Mouse (Mus musculus): ENCODE measurements around the gene Ccdc6. TPM values are rescaled to one million over a fixed set of nuclear protein-coding genes. Genes with fewer than 3 reads are reported as not detected.

Ccdc6 gene
- total RNA-seq, 2 experiments from 2014 or later, result 77.2 to 80.5 TPM

DNA sequence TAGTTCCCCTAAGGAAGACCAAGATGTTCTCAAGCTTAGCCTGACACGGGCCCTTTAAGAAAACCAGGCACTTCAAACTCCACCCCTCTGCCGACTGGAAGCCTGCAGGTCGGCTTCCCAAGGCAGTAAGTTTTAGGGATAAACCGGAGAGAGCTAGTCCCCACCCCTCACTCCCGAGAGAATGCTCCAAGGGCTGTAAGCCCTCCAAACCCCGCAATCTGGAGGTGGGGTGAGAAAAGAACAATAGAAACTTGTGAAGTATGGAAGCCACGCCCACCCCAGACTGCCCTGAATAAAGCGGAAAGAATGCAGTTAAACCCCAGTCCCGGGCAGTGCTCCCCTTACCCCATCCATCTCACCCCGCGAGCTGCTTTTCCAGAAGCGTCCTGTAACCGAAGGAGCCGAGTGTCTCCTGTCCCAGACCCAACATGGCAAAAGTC is 1.9 kb upstream of the Ccdc6 start:
- DNase-seq, result peak; percentile 53

DNA sequence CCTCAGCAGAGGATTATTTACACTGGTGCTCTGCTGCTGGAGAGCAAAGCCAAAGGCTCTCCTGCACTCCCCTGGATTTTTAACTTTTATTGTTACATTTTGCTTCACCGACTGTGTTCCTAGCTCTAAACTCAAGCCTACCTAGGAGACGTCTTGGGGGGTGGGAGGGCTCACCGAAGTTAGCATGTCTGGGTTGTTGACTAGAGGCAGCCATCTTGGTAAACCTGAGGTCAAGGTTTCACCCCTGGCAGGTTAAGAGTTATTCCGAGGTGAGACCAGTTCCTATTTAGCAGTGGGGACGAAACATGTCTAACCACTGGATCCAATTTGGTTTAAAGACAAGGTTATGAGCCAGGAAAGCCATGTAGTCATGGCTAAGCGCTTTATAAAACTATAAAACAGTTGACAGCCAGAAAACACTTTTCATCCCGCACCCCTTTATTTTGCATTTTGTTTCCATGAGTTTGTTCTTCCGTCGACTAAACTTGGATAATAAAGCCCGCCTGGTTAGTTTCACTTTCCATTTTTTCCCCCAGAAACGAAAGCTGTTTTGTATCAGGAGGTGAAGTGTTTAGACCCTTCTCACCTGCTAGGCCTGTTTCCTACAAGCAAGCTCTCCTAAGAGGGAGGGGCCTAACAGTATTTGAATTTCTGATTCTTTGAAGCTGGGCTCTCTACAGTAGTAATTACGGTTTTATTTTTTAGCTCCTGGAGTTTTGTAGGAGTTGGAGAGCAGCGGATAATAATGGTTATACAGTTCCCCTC is 1.2 kb upstream of the Ccdc6 start:
- DNase-seq, result no peak

DNA sequence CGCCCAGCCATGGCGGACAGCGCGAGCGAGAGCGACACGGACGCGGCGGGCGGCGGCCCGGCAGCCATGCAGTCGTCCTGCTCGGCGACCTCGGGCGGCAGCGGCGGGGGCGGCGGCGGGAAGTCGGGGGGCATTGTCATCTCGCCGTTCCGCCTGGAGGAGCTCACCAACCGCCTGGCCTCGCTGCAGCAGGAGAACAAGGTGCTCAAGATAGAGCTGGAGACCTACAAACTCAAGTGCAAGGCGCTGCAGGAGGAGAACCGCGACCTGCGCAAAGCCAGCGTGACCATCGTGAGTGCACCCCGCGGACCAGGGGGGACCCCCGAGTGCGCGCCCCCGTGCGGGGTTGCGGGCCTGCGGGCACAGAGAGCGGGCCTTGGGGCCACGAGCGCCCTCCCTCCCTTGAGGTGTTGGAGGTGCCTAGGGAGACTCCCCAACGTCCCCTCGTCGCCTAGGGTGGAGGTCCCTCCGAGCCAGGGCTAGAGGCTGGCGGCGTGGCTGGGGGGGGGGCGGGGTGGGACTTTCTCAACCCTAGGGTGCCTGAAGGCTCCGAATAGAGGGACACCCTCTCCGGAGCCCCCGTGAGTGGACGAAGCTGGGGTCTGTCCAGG is 475 bp downstream of the Ccdc6 start:
- peak; percentile 59 for DNase-seq

DNA sequence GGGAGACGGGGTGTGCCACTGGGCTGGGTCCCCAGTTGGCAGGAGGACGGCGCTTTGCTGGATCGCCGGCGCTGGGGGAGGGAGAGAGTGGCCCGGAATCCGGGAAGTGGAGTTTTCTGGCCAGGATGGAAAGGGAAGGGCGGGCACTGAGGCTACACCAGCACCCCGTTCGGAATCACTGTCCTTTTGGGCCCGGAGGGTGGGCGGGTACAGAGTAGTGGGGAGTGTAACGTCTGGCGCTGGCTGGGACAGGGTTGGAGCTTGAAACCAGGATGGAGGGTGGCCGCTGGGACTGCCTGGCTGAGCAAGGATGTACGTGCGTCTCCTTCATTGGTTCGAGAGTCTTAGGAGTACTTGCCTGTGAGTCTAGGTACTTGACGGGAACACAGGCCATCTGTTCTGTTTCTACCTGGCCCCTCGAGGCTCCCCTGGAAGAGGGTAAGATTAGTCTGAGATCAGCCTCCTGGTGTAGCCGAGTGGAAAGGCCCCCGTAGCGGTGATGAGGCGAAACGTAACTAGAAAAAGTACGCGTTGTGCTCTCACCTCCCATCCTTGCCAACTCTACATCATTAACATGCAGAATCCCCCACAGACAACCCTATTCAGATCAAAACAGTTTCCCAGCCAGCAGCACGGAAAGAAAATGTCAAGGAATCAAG is 1.1 kb downstream of the Ccdc6 start:
- DNase-seq, result peak; percentile 69

DNA sequence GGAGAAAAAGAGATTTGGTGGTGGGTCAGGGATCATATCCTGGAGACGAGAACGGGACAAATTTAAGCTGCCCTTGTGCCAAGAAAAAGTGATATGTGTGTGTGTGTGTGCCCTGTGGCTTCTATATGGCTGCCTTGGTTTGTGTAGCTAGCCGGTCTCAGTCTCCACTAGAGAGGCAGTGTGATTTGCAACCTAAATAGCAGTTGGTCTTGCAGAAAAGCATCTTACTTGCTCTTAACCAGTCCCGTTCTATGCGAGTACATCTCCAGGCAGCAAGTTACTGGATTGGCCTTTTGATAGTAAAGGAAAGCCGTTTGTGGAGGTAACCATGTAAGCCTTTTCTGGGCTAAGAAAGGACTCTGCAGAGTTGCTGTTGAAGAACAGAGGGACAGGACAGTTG is 1.7 kb downstream of the Ccdc6 start:
- no peak for DNase-seq

DNA sequence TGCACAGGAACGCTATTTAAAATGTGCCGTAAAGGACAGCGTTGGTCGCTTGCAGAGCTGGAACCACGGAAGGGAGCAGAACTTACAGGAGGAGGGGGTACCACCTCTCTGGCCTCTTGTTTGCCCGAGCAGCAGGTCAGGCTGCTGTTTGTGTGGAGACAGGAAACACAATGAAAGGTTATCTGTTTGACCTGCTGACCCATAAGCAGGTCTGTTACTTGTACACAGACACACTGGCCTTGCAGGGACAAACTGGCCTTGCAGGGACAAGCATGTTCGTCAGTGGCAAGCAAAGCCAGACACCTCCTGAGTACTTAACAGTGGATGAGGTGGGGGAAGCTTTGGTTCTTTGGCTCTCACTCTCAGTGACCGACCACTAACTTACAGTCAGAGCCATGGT is 2.1 kb downstream of the Ccdc6 start:
- DNase-seq, result no peak

DNA sequence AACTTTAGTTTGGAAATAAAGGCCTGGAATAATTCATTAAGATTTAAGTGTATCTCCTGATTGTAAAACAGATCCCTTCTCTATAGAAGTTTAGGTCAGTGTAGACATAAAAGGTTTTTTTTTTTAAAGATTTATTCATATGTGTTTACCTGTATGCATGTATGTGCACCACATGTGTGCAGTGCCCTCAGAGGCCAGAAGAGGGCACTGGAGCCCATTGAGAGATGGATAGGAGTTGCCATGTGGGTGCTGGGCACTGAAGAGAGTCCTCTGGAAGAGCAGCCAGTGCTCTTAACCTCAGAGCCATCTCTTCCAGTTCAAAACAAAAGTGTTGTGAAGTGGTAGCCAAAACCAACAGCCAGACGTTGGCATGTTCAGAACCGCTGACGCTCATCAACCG is 5.2 kb downstream of the Ccdc6 start:
- DNase-seq, result no peak

DNA sequence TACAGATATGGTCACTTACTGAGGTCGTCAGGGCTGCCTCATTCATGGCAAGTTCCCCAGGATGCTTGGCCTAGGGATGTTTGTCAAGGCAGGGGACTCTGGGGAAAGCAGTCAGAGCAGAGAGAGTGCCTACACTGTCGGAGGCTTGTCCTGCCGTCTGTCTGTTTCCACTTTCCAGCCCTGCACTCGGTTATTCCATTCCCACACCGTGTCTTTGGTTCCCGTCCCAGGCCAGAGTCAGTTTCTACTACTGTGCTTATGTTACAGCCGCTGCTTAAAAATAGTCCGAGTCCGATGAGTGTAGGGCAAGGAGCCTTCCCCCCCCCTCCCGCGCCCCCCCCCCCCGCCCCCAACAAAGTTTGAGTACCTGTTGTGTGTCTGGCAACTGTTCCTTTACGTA is 11.1 kb downstream of the Ccdc6 start:
- no peak for DNase-seq

DNA sequence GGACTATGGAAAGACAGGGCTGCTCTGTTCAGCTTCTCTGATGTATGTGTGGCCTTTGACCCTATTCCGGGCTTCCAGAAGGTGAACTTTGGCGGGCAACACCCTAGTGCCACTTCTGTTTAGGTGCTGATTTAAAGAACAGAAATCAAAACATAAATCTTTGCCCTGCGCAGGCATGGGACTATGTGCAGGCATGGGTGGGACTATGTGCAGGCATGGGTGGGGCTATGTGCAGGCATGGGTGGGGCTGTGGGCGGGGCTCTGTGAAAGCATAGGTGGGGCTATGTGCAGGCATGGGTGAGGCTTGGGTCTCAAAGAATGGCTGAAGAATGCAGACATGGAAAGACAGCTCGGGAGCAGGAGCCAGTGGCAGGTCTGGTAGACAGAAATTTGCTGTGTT is 13.1 kb downstream of the Ccdc6 start:
- DNase-seq, result no peak

DNA sequence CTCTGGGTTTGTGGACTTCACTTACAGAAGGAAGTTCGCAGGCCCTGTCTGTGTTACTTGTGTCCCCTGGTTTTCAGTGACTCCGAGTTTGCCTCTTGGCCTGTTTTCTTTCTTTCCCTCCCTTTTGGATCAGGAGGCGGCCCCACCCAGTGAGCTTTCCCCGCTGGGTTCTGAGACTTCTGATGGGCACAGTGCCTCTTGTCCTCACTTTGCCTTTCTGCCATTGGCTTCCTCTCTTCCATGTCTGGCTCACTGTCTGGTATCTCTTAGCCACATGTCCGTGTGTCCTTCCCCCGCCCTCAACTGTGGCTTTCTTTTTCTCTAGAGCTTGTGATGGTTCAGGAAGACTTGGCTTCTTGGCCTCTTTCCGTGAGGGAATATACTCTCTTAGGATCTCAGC is 13.9 kb downstream of the Ccdc6 start:
- peak; percentile 51 for DNase-seq

DNA sequence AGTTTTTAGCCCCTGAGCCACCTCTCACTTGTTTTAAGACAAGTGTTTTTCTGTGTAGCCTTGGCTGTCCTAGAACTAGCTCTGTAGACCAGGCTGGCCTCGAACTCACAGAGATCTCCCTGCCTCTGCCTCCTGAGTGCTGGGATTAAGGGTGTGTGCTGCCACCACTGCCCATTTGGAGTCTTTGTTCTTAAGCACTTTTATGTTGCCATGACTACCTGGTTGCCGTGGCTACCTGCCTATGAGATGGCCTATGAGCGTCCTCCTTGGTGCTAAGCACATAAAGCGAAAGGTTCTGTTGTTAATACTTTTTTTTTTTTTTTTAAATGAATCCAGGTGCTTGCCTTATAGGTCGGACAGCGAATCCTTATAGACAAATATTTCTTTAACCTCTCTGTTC is 14.7 kb downstream of the Ccdc6 start:
- DNase-seq, result peak; percentile 0

DNA sequence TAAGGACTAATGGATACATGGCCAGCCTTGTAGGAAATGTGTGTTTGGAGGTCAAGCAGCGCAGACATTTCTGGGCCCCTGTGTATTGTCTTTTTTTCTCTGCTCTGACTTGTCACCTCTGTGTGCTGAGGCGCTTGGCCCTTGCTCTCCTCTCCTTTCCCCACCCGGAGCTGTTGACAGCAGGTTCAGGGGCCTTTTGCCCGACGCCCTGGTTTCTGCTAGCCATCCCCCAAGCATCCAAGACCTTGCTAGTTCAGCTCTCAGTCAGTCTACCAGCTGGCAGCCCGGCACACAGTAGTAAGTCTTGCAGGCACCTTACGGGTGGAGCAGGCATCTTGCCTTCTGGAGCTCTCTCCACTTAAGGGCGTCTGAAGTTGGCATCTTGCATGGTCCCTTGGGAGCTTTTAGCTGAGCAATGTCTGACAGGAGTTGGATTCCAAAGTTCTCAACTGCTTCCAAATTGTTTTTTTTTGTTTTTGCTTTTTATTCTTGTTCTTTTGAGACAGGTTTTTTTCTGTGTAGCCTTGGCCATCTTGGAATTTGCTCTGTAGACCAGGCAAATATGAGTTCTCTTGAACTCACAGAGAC is 17.2 kb downstream of the Ccdc6 start:
- DNase-seq, result no peak

DNA sequence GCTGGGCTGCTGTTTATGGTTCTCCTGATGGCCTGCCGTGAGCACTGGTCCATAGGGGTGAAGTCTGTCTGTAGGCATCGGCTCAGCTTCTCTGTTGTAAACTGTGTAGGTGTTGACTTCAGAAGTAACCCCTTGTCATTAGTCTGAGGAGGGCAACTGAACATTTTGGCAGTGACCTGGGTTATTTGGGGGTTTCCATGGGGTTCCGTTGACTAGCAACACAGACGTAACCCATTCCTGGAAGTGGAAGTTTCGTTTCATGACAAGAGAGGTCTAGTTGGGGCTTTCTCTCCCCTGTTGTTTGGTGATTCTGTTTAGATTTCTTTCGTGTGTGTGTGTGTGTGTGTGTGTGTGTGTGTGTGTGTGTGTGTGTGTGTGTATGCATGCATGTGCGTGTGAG is 19.5 kb downstream of the Ccdc6 start:
- no peak for DNase-seq

DNA sequence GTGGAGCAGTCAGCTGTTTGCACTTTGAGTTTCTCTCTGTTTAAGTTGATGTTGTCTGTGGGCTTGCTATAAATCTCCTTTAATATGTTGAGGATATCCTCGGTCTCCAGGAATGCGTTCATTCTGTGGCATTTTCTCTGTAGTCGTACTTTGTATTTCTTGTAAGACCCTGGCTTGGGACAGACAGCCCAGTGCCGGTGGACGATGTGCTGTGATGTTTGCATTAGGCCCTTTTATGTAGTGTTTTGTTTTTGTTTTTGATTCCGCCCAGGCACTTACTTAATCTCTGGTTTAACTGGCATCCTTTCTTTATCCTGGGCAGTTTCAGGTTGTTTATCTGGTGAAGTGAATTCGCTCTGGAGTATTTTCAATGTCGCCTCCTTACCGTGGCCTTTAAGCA is 22.5 kb downstream of the Ccdc6 start:
- DNase-seq, result no peak

DNA sequence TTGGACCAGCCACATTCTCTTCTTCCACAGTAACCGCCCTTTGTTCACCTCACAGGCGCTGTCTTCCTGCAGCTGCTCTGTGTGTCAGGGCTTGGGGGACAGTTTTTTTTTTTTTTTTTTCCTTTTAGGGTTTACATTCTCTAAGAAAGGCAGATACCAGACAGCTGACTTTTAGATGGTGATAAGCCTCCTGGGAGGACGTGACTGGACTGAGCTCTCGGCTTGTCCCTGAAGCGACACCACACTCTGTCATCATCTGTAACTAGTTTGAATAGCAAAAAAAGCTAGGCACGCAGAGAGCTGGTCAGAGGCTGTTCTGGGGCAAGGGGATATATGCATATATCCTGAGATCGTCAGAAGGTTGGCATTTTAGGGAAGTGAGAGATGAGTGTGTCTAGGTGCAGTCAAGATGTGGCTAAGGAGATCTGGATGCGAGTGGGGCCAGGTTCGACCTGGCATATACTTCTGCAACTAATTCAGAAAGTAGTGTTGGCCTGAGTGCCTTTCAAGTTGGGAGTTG is 23.0 kb downstream of the Ccdc6 start:
- DNase-seq, result no peak

DNA sequence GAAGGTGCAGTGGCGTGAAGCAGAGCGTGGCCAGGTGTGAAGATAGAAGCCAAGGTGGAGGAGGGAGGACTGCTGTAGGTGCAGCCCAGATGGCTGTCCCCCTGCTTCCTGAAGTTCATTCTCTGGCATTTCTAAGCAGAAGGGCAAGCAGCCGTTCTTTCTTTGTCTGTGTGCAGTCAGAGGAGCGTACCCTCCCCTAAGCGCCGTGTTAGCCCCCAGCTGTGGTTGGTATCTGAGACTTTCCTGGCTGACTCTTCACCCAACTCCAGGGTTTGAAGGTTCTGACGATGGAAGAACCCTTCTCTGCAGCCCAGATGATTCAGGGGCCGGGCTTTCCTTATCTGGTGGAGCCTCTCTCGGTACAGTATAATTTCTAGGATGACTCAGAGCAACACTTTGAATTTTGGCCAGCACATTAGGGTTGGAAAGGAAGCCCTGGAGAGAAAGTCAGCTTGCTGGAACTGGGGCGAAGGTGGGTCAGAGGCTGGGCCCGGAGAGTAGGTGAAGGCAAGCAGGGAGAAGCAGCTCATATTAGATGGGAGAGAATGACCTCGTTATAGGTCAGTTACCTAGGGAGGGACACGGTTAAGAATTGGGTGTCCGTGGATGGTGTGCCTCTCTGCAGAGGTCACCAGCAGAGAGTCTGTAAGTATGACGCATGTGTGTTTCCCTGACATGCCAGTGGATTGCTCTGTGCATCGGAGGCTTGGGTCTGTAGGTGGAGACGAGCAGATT is 23.9 kb downstream of the Ccdc6 start:
- DNase-seq, result no peak

DNA sequence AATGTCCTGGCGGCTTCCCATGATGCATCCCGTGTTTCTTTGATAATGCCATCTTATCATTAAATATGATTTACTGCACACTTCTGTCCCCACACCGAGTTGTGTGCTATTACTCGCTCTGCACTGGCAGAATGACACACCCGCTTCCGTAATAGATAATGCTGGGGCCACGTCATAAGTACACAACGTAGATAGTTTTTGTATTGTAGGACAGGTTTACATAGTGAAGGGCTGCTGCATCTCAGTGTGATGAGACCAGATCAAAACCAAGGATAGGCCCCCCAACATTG is 24.4 kb downstream of the Ccdc6 start:
- DNase-seq, result no peak

DNA sequence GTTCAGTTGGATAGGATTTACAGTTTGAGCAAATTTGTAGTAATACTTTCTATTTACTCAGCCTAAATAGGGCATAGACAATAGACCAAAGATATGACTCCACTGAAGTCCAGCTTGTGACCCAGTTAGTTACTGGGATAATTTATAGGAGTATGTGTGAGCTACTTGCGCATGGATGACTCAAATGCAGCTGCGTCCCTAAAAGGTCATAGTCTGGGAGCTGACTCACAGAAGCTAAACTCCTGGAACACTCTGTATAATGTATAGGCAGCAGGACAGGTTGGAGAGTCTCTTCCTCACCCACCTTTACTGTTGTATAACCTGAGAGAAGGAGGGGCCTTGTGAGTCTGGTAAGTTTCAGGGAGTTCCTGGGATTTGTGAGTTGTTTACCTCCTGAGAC is 26.5 kb downstream of the Ccdc6 start:
- no peak for DNase-seq

DNA sequence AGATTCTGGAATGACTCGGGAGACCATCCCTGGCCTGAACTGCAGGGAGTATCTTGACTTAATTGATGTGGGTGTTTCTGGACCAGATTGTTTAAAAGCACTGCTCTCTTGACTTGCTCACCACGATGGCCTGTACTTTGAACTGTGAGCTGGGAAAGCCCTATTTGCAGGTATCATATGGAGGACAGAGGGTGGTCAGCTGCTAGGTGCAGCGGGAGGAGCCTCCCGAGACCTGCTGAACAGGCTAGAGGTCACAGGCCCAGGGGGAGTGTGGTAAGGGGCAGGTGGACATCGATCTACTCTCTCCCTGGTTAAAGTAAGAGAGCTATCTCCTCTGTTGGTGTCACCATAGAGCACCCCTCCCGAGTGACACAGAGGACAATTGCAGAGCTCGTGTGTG is 28.6 kb downstream of the Ccdc6 start:
- DNase-seq, result no peak

DNA sequence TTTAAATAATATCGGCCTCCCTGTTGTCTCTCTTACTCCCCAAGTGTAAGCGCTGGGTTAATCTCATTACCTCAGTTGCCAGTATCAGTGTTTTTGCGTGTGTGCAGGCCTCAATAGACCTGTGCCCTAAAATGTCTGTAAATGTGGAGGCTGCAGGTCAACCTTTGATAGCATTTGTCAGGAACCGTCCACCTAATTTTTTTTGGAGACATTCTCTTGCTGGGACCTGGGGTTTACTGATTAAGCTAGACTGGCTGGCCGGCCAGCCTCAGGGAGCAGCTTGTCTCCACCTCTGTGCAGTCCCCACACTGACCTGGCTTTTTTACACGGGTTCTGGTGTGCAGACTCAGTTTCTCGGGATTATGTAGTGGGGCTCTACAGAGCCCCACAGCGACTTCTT is 30.4 kb downstream of the Ccdc6 start:
- no peak for DNase-seq

DNA sequence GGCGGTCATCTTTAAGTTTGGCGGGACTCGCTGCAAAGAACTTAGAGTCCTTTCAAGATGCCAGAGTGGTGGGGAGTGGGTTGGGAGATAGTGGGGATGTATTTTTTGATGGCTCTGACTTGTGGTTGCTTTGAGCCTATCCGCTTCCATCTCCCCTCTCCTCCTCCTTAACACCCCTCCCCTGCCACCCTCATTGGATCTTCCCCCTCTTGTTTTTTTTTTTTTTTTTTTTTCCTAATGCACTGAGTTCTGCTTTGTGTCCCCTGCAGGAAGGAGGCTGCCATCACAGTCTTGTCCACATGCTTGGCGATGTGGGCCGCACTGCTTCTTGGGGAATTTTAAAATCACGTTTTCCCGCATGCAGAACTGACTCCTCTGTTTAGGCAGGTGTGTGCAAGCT is 31.5 kb downstream of the Ccdc6 start:
- DNase-seq, result no peak

DNA sequence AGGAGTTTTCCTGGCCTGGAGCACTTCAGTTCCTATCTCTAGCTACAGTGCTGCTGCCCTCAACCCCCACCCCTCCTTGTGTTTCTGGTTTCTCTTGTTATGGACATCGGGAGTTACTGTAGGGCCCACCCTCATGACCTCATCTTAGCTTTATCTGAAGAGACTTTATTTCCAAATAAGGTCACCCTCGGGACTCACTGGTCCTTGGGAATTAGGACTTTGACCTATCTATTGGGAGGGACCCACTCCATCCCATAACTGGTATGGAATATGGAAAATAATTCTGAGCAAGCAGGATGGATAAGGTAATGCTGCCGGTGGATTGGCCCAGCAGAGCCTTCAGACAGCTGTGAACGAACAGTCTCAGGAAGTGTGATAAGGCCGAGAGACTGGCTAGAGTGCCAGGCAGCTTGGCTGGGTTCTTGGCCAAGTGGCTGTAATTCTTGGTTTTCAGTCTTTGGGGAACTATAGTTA is 35.2 kb downstream of the Ccdc6 start:
- DNase-seq, result no peak

DNA sequence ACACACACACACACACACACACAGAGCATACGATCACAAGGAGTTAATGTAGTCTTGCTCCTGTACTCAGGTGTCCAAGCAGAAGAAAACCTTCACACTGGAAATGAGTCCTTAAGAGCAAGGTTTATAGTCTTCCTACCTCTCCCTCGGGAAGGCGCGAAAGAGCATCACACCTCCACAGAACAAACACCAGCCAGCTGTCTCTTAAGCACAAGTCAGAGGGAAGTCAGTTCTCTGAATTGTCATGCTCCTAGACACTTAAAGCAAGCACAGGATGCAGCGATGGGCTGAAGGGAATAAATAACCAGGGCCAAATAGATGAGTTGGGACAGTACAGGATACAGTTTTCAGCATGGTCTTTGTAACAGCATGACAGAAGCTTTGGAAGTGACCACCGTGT is 35.8 kb downstream of the Ccdc6 start:
- no peak for DNase-seq
